Mouse (Mus musculus) erythroblast, embryonic 14.5 days (primary cell): ENCODE results near the gene Homer2. TPM values are rescaled to one million over a fixed set of nuclear protein-coding genes. Genes with fewer than 3 reads are reported as not detected.

Experiments used
- H3K27me3 ChIP-seq: 2 replicates; pipeline ENCODE4 v1.6.1; 2012; ENCODE audit warnings: inconsistent platforms; ENCODE audit not compliant: control insufficient read depth
- H3K36me3 ChIP-seq: 2 replicates; pipeline ENCODE4 v1.6.1; 2012; ENCODE audit warnings: mild to moderate bottlenecking, inconsistent platforms; ENCODE audit not compliant: control insufficient read depth
- H3K4me1 ChIP-seq: 2 replicates; pipeline ENCODE4 v1.6.1; 2012; ENCODE audit warnings: inconsistent platforms; ENCODE audit not compliant: control insufficient read depth
- H3K4me3 ChIP-seq: replicated peaks from 2 replicates; pipeline ENCODE3; 2012; ENCODE audit warnings: moderate library complexity, mild to moderate bottlenecking, inconsistent platforms
- H3K9me3 ChIP-seq: 2 replicates; pipeline ENCODE4 v1.6.1; 2012; ENCODE audit warnings: low read length, inconsistent platforms, mixed read lengths; ENCODE audit not compliant: control insufficient read depth
- GATA1 ChIP-seq: IDR thresholded peaks from 2 replicates; pipeline ENCODE4 v1.6.1; 2012; ENCODE audit warnings: low read length, inconsistent platforms, mixed read lengths
- TAL1 ChIP-seq: IDR thresholded peaks from 3 replicates; pipeline ENCODE4 v1.6.1; 2012; ENCODE audit warnings: low read length, inconsistent platforms, mixed read lengths
- polyA plus RNA-seq: library from polyadenylated mRNA; stranded (reverse); fragments of >175 nt; gene quantifications from 2 replicates; pipeline ENCODE4 v1.2.3, GENCODE M21; 2012

The Homer2 gene
- polyA plus RNA-seq, 1 experiment: 0.19 TPM

DNA sequence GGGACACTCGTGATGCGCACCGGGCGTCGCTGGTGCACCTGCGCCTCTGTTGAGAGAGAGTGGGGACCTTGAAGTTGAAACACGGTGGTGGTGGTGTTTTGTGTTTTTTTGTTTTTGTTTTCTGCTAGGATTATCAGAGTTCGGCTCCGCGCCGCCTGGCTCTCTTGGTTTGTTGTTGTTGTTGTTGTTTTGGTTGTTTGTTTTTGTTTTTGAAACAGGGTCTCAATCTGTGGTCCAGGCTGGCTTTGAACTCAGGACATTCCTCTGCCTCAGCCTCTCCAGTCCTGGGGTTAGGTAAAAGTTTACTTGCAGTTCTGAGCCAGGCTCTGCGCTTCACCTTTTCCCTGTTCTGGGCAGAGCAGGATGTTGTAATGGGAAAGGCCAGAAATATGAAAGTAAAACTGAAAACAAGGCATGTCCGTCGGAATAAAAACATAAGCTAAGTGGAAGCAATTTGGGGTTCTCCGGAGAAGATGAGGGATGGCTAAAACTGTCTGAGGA is 135.3 kb downstream of the Homer2 start:
- Histone ChIP-seq H3K27me3 (no peaks in the 10 kb centered on the region), H3K4me3 (peak overlapping the region; percentile 89), H3K9me3 (no peaks in the 10 kb centered on the region), H3K36me3 (peaks cover 36% of the 10 kb centered on the region), H3K4me1 (peaks cover 38% of the 10 kb centered on the region)
- TF ChIP-seq TAL1: no peak
- TF ChIP-seq GATA1: no peak

DNA sequence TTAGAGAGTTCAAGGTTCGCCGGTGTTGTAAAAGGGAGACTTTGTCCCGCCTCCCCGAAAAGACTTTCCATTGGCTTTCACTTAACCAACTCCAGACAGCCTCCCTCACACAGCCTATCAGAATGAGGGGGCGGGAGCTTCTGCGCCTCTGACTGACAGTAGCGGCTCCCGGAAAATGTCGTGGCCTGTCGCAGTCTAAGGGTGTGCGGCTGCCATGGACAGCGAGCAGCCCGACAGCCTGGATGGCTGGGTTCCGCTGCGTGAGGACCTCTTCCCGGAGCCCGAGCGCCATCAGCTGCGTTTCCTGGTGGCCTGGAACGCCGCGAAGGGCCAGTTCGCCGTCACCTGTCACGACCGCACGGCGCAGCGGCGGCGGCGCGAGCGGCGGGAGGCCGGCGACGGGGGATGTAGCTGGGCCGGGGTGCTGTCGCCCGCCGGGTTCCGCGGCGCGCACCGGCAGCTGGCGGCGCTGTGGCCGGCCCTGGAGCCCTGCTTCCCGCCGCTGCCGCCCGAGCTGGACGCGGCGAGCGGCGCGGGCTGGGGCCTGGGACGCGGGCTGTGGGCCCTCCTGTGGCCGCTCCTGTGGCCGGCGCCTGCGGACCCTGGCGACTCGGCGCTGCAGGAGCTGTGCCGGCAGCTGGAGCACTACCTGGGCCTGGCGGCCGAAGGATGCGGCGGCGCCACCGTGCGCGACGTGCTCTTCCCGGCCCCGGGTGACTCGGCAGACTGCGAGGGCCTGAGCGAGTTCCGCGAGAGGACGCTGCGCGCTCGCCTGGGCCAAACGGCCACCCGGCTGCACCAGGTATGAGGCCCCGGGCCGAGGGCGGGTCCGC is 136.0 kb downstream of the Homer2 start, which contains the start of gene Whamm:
Whamm (plus strand) TSS at position 159 of the 833 bp plus-strand sequence.
- Histone ChIP-seq H3K4me3 (peak within 1 kb of the TSS; percentile 89), H3K36me3 (peaks cover 29% of the 10 kb centered on the region), H3K9me3 (no peaks in the 10 kb centered on the region), H3K27me3 (no peaks in the 10 kb centered on the region), H3K4me1 (peaks cover 37% of the 10 kb centered on the region)
- no peak for TF ChIP-seq GATA1
- TF ChIP-seq TAL1: no peak

GRCm38 (mm10) chr7:81570752-81571107 is 136.6 kb downstream of the Homer2 start:
- Histone ChIP-seq H3K9me3 (no peaks in the 10 kb centered on the region), H3K4me3 (peak overlapping the region; percentile 89), H3K27me3 (peaks cover under 1% of the 10 kb centered on the region; the same call in 1 of the 2 replicates), H3K4me1 (peaks cover 38% of the 10 kb centered on the region), H3K36me3 (peaks cover 23% of the 10 kb centered on the region)
- TF ChIP-seq GATA1 (no peak), TAL1 (no peak)

- Histone ChIP-seq H3K36me3 (peaks cover 19% of the 10 kb centered on the region), H3K27me3 (peaks cover 5% of the 10 kb centered on the region), H3K4me3 (no peak overlapping the region), H3K9me3 (no peaks in the 10 kb centered on the region), H3K4me1 (peaks cover 36% of the 10 kb centered on the region)
- no peak for TF ChIP-seq GATA1
Measured at GRCm38 (mm10) chr7:81570271-81570670, 137.1 kb downstream of the Homer2 start.

DNA sequence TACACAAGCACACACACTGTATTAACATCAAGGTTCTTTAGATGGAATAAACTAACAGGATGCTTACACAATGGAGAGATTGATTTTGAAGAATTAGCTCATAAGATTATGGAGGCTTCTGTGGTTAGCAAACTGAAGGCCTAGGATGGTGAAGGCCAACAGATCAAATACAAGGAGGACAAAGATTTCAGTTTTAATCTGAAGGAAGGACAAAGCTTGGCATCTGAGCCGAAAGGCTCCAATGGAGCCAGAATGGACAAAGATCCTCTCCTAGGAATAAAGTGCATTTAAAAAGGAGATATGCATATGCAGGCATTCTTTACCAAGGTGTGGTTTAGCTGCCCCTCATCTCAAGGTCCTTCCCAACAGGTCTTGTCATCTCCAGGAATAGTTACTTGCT is 137.5 kb downstream of the Homer2 start:
- Histone ChIP-seq H3K36me3 (peaks cover 14% of the 10 kb centered on the region), H3K9me3 (no peaks in the 10 kb centered on the region), H3K4me1 (peaks cover 33% of the 10 kb centered on the region), H3K4me3 (no peak overlapping the region), H3K27me3 (peaks cover 5% of the 10 kb centered on the region)
- no peak for TF ChIP-seq TAL1
- TF ChIP-seq GATA1: no peak

- no peaks in the 10 kb centered on the region for H3K9me3 ChIP-seq
- TF ChIP-seq TAL1 (no peak), GATA1 (no peak)
- H3K4me1 ChIP-seq: peaks cover 13% of the 10 kb centered on the region
- no peak overlapping the region for H3K4me3 ChIP-seq
- no peaks in the 10 kb centered on the region for H3K36me3 ChIP-seq
- H3K27me3 ChIP-seq: peaks cover 15% of the 10 kb centered on the region
Measured at GRCm38 (mm10) chr7:81567396-81567795, 139.9 kb downstream of the Homer2 start.

DNA sequence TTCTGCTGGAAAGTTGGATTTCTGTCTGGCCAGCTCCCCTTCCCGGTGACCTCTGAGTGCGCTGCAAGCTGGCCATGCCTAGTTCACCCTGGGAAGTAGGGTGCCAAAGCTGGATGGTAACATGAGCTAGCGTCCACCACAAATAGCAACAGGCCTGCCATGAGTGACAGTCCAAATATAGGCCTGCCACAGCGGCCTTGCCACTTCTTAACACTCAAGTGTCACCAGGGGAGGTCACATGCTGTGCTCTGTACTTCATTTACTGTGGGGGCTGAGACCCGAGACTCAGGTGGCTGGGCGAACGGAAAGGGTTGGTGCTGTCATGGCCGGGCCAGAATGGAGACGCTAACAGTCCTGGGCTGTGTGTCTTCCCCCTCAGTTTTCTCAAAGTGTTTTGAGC is 140.4 kb downstream of the Homer2 start, which contains the start of gene Fsd2:
Fsd2 (minus strand) TSS at position 53 of the 400 bp plus-strand sequence.
- Histone ChIP-seq H3K4me3 (no peak within 1 kb of the TSS), H3K27me3 (peaks cover 15% of the 10 kb centered on the region), H3K4me1 (peaks cover 12% of the 10 kb centered on the region), H3K36me3 (no peaks in the 10 kb centered on the region), H3K9me3 (no peaks in the 10 kb centered on the region)
- TF ChIP-seq GATA1 (no peak), TAL1 (no peak)

DNA sequence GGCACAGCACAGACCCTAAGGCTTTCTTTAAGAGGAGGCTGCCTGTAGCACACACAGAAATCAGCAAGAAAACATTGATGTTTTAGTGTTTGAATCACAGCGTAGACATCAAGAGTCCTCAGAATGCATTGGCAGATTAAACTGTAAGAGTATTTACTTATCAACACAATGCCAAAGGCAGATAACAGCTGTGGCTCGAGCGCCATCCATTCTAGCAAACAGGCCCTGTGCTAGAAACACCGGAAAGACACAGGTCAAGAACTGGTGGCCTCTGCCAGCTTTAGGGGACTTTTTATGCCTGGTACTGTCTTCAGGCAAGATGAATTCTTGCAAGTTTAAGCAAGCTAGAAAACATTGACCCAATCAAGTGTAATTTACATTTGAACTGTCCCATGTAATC is 141.0 kb downstream of the Homer2 start:
- Histone ChIP-seq H3K36me3 (no peaks in the 10 kb centered on the region), H3K9me3 (no peaks in the 10 kb centered on the region), H3K27me3 (peaks cover 15% of the 10 kb centered on the region), H3K4me3 (no peak overlapping the region), H3K4me1 (peaks cover 12% of the 10 kb centered on the region)
- TF ChIP-seq TAL1 (no peak), GATA1 (no peak)

- Histone ChIP-seq H3K4me3 (no peak overlapping the region), H3K27me3 (peaks cover 15% of the 10 kb centered on the region), H3K4me1 (peaks cover 8% of the 10 kb centered on the region), H3K9me3 (no peaks in the 10 kb centered on the region), H3K36me3 (no peaks in the 10 kb centered on the region)
- no peak for TF ChIP-seq GATA1
- no peak for TF ChIP-seq TAL1
Measured at GRCm38 (mm10) chr7:81565381-81566055, 141.8 kb downstream of the Homer2 start.
